ENCODE assay signal across 9 mouse cellular contexts in the genomic region with DNA sequence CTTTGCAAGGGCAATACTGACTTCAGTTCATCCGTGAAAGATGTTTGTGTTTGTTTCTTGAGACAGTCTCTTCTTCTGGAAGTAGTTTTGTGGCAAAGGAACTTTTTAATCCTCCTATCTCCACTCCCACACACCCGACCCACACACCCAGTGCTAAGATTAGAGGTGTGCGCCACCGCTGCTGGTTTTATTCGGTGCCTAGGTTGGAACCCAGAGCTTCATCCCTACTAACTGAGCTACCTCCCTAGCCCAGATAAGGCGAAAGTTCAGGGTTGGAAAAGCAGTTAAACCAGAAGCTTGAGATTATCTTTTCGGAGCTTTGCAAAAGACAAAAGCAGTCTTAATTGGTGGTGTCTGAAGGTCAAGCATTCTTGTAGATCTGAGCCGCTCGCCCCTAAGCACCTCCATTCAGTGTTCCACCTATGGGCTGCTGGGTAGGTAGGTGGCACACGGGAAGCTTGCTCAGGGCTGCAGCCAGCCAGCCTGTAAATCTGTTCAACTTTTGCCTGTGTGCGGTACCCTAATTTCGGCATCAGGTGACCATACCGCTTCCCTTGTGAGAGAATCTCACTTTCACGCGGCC. TPM values are rescaled to one million over a fixed set of nuclear protein-coding genes. Genes with fewer than 3 reads are reported as not detected.
DNase-seq lines count a peak whose midpoint lies in the region; ATAC-seq lines count a peak whose summit lies in the region.
"Had no signal": no experiment of that assay in that cellular context is flagged by ENCODE, and none has a peak within 500 bp of the region (broad histone marks: within the 10 kb centered on the region; RNA-seq: fewer than 3 reads in every experiment).

No protein-coding gene starts in this region.

- peak; percentile 7; the same call in 1 of the 2 replicates for ATAC-seq in hindbrain, embryonic 12.5 days (ENCODE audit: low FRiP score)
- ATAC-seq in megakaryocyte progenitor cell, adult 5-6 weeks (replicated peaks; ENCODE audit: poor library complexity) = peak; percentile 26

- WGBS in heart, embryonic 10.5 days = 18% methylated on average over 15 of the region's 15 CpGs
- 27% methylated on average over 15 of the region's 15 CpGs for WGBS in hindbrain, embryonic 12.5 days

- DNase-seq in heart, embryonic 10.5 days (ENCODE audit: low spot score) = no peak
- DNase-seq in heart, postnatal 10 days = no peak
- DNase-seq in R1 (ENCODE audit: low read depth, low spot score) = peak; percentile 60
- DNase-seq in urinary bladder, postnatal 10 days (ENCODE audit: low spot score) = no peak
- DNase-seq in gastrocnemius, adult 8-10 months (ENCODE audit: low spot score in 2 of 2) = no peak
- no peak for DNase-seq in thymus, postnatal 10 days (ENCODE audit: low spot score in 2 of 2)

- peak overlapping the region; percentile 85 for H3K27ac ChIP-seq in heart, embryonic 10.5 days
- no peak overlapping the region for H3K27ac ChIP-seq in hindbrain, embryonic 12.5 days

- H3K4me1 ChIP-seq in heart, embryonic 10.5 days = peaks cover 16% of the 10 kb centered on the region
- H3K4me1 ChIP-seq in hindbrain, embryonic 12.5 days = peaks cover 15% of the 10 kb centered on the region

- peak overlapping the region; percentile 77 for H3K4me2 ChIP-seq in hindbrain, embryonic 12.5 days (replicated peaks)

- peak overlapping the region; percentile 69 for H3K4me3 ChIP-seq in heart, embryonic 10.5 days
- H3K4me3 ChIP-seq in hindbrain, embryonic 12.5 days = peak overlapping the region; percentile 59

- H3K36me3 ChIP-seq in heart, embryonic 10.5 days = 0 out of 2 replicates have a peak, but pooled peaks cover 3% of the 10 kb centered on the region
- no peaks in the 10 kb centered on the region for H3K36me3 ChIP-seq in hindbrain, embryonic 12.5 days
- H3K36me3 ChIP-seq: G1E had no signal

- intact Hi-C loops in heart, postnatal 10 days (cut with DNase I) = no loop called here

- H3K9me3 ChIP-seq in heart, embryonic 10.5 days = no peaks in the 10 kb centered on the region
- no peaks in the 10 kb centered on the region for H3K9me3 ChIP-seq in hindbrain, embryonic 12.5 days (replicated peaks)
- H3K9me3 ChIP-seq: G1E had no signal

- H3K9ac ChIP-seq in hindbrain, embryonic 12.5 days = peak overlapping the region; percentile 62

- H3K27me3 ChIP-seq in heart, embryonic 10.5 days (ENCODE audit: insufficient read depth, poor library complexity, severe bottlenecking) = no peaks in the 10 kb centered on the region
- peaks cover 12% of the 10 kb centered on the region; the same call in 1 of the 2 replicates for H3K27me3 ChIP-seq in hindbrain, embryonic 12.5 days

RNA-seq across cellular contexts. Expression of a gene that starts 0.6 kb away (rescaled TPM):
- 10.6 and 11.6 TPM in 2 replicates for polyA plus RNA-seq in heart, embryonic 10.5 days (2016; fragmentation: Nextera tagmentation; extraction: Ambion mirVana)
- total RNA-seq in heart, postnatal 10 days (2021) = 1 to 10 TPM; 3.8 to 6.1 TPM
- 10.2 and 11.9 TPM in 2 replicates for polyA plus RNA-seq in hindbrain, embryonic 12.5 days (2016; fragmentation: Nextera tagmentation; extraction: Ambion mirVana)
- 21.5 and 32.4 TPM in 2 replicates for total RNA-seq in megakaryocyte progenitor cell, adult 5-6 weeks (2015)
- 33.1 and 37.1 TPM in 2 replicates for total RNA-seq in megakaryocyte progenitor cell, adult 5-6 weeks (2017)
- 10 to 100 TPM in 3 of 4 experiments, 1 to 10 TPM in 1; 7.4 to 11.1 (median 10.6) TPM for total RNA-seq in gastrocnemius, adult 8-10 months (2022)
- polyA plus RNA-seq: G1E had no signal
